Mouse (Mus musculus) kidney, embryonic 16.5 days (tissue): Measurements from ENCODE around the gene Epha4. TPM values are rescaled to one million over a fixed set of nuclear protein-coding genes. Genes with fewer than 3 reads are reported as not detected.

ENCODE experiments used
- ATAC-seq: fragments of 200-750 bp; cut with Nextera tagmentation; 2 replicates; pipeline ENCODE4 v1.8.0; 2017; ENCODE audit warnings: moderate TSS enrichment; ENCODE audit not compliant: low FRiP score, low TSS enrichment
- H3K27ac ChIP-seq: fragments of 300-500 bp; sonication (generic); 2 replicates; pipeline ENCODE4 v1.5.1; 2014; ENCODE audit warnings: low read length
- H3K27me3 ChIP-seq: fragments of 300-500 bp; sonication (generic); 2 replicates; pipeline ENCODE4 v1.6.1; 2014; ENCODE audit warnings: low read length, control low read depth, mixed read lengths; ENCODE audit not compliant: insufficient read depth
- H3K36me3 ChIP-seq: fragments of 300-500 bp; sonication (generic); 2 replicates; pipeline ENCODE4 v1.6.1; 2014; ENCODE audit warnings: low read length, control low read depth, mixed read lengths; ENCODE audit not compliant: insufficient read depth
- H3K4me1 ChIP-seq: fragments of 300-500 bp; sonication (generic); 2 replicates; pipeline ENCODE4 v1.6.1; 2014; ENCODE audit warnings: low read length, control low read depth, mixed read lengths; ENCODE audit not compliant: insufficient read depth
- H3K4me2 ChIP-seq: fragments of 300-500 bp; sonication (generic); replicated peaks from 2 replicates; pipeline ENCODE4 v1.6.1; 2014; ENCODE audit warnings: low read depth, low read length
- H3K4me3 ChIP-seq: fragments of 300-500 bp; sonication (generic); 2 replicates; pipeline ENCODE4 v1.5.1; 2014; ENCODE audit warnings: mild to moderate bottlenecking, low read length
- H3K9ac ChIP-seq: fragments of 300-500 bp; sonication (generic); replicated peaks from 2 replicates; pipeline ENCODE4 v1.6.1; 2014; ENCODE audit warnings: low read length
- H3K9me3 ChIP-seq: fragments of 300-500 bp; sonication (generic); 2 replicates; pipeline ENCODE4 v1.6.1; 2016; ENCODE audit warnings: low read length, control low read depth
- WGBS: fragments of 180-500 bp; shearing (Covaris S2); extraction: QIAGEN DNeasy Blood & Tissue Kit; methylation state at CpG from one replicate; pipeline ENCODE4 v1.1.7; 2014; 5-methylcytosine and 5-hydroxymethylcytosine counted together
- polyA plus RNA-seq: library from polyadenylated mRNA; unstranded; fragments of >200 nt; fragmentation: Nextera tagmentation; extraction: Ambion mirVana; gene quantifications from 2 replicates; pipeline ENCODE4 v1.2.1, GENCODE M21; 2015

Gene Epha4
- 17.0 and 19.6 TPM in 2 replicates for polyA plus RNA-seq

GRCm38 (mm10) chr1:77514963-77515650 is at the start of gene Epha4:
Gene Epha4 (minus strand): TSS chr1:77515088.
- Histone ChIP-seq H3K36me3 (no peaks in the 10 kb centered on the region), H3K4me2 (peak within 1 kb of the TSS; percentile 95), H3K9me3 (no peaks in the 10 kb centered on the region), H3K27ac (peak within 1 kb of the TSS; percentile 79), H3K9ac (peak within 1 kb of the TSS; percentile 78), H3K4me3 (peak within 1 kb of the TSS; percentile 79), H3K27me3 (no peaks in the 10 kb centered on the region), H3K4me1 (peaks cover 27% of the 10 kb centered on the region)
- WGBS, result under 1% methylated on average over 40 of the region's 40 CpGs
- peak; percentile 98 for ATAC-seq

- no peak overlapping the region for H3K4me3 ChIP-seq
- no peak overlapping the region for H3K27ac ChIP-seq
- no peaks in the 10 kb centered on the region for H3K4me1 ChIP-seq
- no peaks in the 10 kb centered on the region for H3K27me3 ChIP-seq
- no peak overlapping the region for H3K9ac ChIP-seq
- ATAC-seq, result no peak
- 82% methylated on average over 3 of the region's 3 CpGs for WGBS
- H3K4me2 ChIP-seq, result no peak overlapping the region
- no peaks in the 10 kb centered on the region for H3K36me3 ChIP-seq
- H3K9me3 ChIP-seq, result no peaks in the 10 kb centered on the region
Measured at GRCm38 (mm10) chr1:77556199-77556598, 41.3 kb upstream of the Epha4 start.

GRCm38 (mm10) chr1:77551927-77552326 is 37.0 kb upstream of the Epha4 start:
- H3K9ac ChIP-seq, result no peak overlapping the region
- H3K36me3 ChIP-seq, result no peaks in the 10 kb centered on the region
- no peaks in the 10 kb centered on the region for H3K9me3 ChIP-seq
- no peak for ATAC-seq
- no peak overlapping the region for H3K4me3 ChIP-seq
- H3K4me1 ChIP-seq, result no peaks in the 10 kb centered on the region
- H3K27ac ChIP-seq, result no peak overlapping the region
- no peaks in the 10 kb centered on the region for H3K27me3 ChIP-seq
- 95% methylated on average over 7 of the region's 7 CpGs for WGBS
- no peak overlapping the region for H3K4me2 ChIP-seq

- no peak for ATAC-seq
- WGBS, result 83% methylated on average over 6 of the region's 6 CpGs
- no peaks in the 10 kb centered on the region for H3K4me1 ChIP-seq
- no peak overlapping the region for H3K9ac ChIP-seq
- H3K9me3 ChIP-seq, result no peaks in the 10 kb centered on the region
- no peaks in the 10 kb centered on the region for H3K36me3 ChIP-seq
- H3K27me3 ChIP-seq, result 0 out of 2 replicates have a peak, but pooled peaks cover 3% of the 10 kb centered on the region
- H3K4me3 ChIP-seq, result no peak overlapping the region
- H3K27ac ChIP-seq, result no peak overlapping the region
- no peak overlapping the region for H3K4me2 ChIP-seq
Measured at GRCm38 (mm10) chr1:77545722-77546121, 30.8 kb upstream of the Epha4 start.

GRCm38 (mm10) chr1:77545035-77545434 is 30.1 kb upstream of the Epha4 start:
- 88% methylated on average over 1 of the region's 1 CpGs for WGBS
- ATAC-seq, result no peak
- H3K36me3 ChIP-seq, result no peaks in the 10 kb centered on the region

GRCm38 (mm10) chr1:77544279-77544678 is 29.4 kb upstream of the Epha4 start:
- no peak overlapping the region for H3K4me2 ChIP-seq
- ATAC-seq, result no peak
- 0 out of 2 replicates have a peak, but pooled peaks cover 3% of the 10 kb centered on the region for H3K27me3 ChIP-seq
- no peaks in the 10 kb centered on the region for H3K9me3 ChIP-seq
- no peaks in the 10 kb centered on the region for H3K4me1 ChIP-seq
- H3K36me3 ChIP-seq, result no peaks in the 10 kb centered on the region
- 39% methylated on average over 3 of the region's 3 CpGs for WGBS
- no peak overlapping the region for H3K9ac ChIP-seq
- no peak overlapping the region for H3K4me3 ChIP-seq
- H3K27ac ChIP-seq, result no peak overlapping the region

More at GRCm38 (mm10) chr1:77545035-77545434, 30.1 kb upstream of the Epha4 start:
- Histone ChIP-seq H3K27ac (no peak overlapping the region), H3K9ac (no peak overlapping the region), H3K4me3 (no peak overlapping the region), H3K4me2 (no peak overlapping the region), H3K27me3 (0 out of 2 replicates have a peak, but pooled peaks cover 3% of the 10 kb centered on the region), H3K4me1 (no peaks in the 10 kb centered on the region), H3K9me3 (no peaks in the 10 kb centered on the region)

- Histone ChIP-seq H3K27me3 (0 out of 2 replicates have a peak, but pooled peaks cover 3% of the 10 kb centered on the region), H3K9ac (no peak overlapping the region), H3K4me3 (no peak overlapping the region), H3K9me3 (no peaks in the 10 kb centered on the region), H3K27ac (no peak overlapping the region), H3K4me2 (no peak overlapping the region), H3K36me3 (no peaks in the 10 kb centered on the region), H3K4me1 (no peaks in the 10 kb centered on the region)
- 74% methylated on average over 12 of the region's 12 CpGs for WGBS
- ATAC-seq, result no peak
Measured at GRCm38 (mm10) chr1:77539945-77540344, 25.1 kb upstream of the Epha4 start.

- Histone ChIP-seq H3K9me3 (no peaks in the 10 kb centered on the region), H3K27me3 (0 out of 2 replicates have a peak, but pooled peaks cover 3% of the 10 kb centered on the region), H3K36me3 (no peaks in the 10 kb centered on the region), H3K4me2 (no peak overlapping the region), H3K4me3 (no peak overlapping the region), H3K4me1 (no peaks in the 10 kb centered on the region), H3K27ac (no peak overlapping the region), H3K9ac (no peak overlapping the region)
- ATAC-seq, result no peak
- 64% methylated on average over 2 of the region's 2 CpGs for WGBS
Measured at GRCm38 (mm10) chr1:77538559-77538958, 23.7 kb upstream of the Epha4 start.

GRCm38 (mm10) chr1:77535905-77536304 is 21.0 kb upstream of the Epha4 start:
- Histone ChIP-seq H3K4me3 (no peak overlapping the region), H3K27me3 (no peaks in the 10 kb centered on the region), H3K4me2 (no peak overlapping the region), H3K27ac (no peak overlapping the region), H3K4me1 (no peaks in the 10 kb centered on the region), H3K9me3 (no peaks in the 10 kb centered on the region), H3K36me3 (no peaks in the 10 kb centered on the region), H3K9ac (no peak overlapping the region)
- no peak for ATAC-seq
- WGBS, result 63% methylated on average over 5 of the region's 5 CpGs

GRCm38 (mm10) chr1:77532576-77533183 is 17.8 kb upstream of the Epha4 start:
- H3K4me2 ChIP-seq, result no peak overlapping the region
- H3K4me3 ChIP-seq, result no peak overlapping the region
- no peak overlapping the region for H3K9ac ChIP-seq
- no peak overlapping the region for H3K27ac ChIP-seq
- H3K36me3 ChIP-seq, result no peaks in the 10 kb centered on the region
- no peaks in the 10 kb centered on the region for H3K9me3 ChIP-seq
- no peaks in the 10 kb centered on the region for H3K4me1 ChIP-seq
- no peaks in the 10 kb centered on the region for H3K27me3 ChIP-seq
- no peak for ATAC-seq
- 33% methylated on average over 6 of the region's 6 CpGs for WGBS
